Mouse (Mus musculus): ENCODE results near the gene Capza2.

Capza2 gene

GRCm38 (mm10) chr6:17705973-17706372, 69.9 kb downstream of the Capza2 start:
- no peak for DNase-seq (ENCODE audit: low spot score)

All from urinary bladder, postnatal 14 days (tissue).